Mouse (Mus musculus) right cerebral cortex, adult 18-20 months (tissue): Measurements from ENCODE around the gene Srxn1.
A peak's percentile ranks its signal among the peaks of the same experiment; 100 is the strongest.
"Not testable (repeated sequence)": the region's sequence is repeated elsewhere in the genome, so short reads cannot be mapped to it uniquely, and the experiment has no call there.

ENCODE experiments used
- DNase-seq: peaks from one replicate; pipeline ENCODE4 v3.0.0; 2022; ENCODE audit warnings: mixed read lengths

Gene Srxn1

DNA sequence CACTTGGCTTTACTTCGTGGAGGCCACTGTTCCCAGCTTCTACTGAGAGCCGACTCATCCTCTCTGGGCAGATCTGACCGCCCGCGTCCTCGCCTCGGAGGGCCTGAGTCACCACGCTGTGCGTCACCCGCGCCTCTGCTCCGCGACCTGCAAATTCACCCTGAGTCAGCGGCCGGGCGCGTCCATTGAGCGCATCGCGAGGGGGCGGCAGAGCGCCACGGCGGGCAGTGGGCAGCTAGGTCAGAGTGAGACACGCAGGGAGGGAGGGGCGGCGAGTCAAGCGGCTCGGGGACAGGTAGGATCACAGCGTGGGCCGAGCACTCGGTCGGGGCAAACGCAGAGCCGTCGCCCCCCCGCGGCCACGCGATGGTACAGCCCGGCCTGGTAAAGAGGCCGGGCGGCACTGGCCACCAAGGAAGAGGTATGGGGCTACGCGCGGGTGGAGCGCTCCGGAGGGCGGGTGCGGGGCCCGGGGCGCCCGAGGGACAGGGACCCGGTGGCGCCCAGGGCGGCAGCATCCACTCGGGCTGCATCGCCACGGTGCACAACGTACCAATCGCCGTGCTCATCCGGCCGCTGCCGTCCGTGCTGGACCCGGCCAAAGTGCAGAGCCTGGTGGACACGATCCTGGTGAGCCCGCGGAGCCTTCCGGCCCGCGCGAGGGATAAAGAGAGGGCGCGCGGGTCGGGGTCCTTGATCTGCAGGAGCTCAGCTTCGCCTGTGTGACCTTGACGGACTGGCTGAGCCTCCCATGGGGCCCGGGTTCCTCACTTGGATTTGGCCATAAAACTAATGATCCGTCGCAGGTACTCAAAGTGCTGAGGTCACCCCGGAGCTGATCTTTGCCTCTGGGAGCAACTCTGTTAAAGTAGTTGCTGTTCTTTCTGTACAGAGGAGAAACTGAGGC, at the start of gene Srxn1:
Srxn1 (plus strand) TSS at position 199 of the 907 bp plus-strand sequence.
- peak; percentile 91 for DNase-seq

DNA sequence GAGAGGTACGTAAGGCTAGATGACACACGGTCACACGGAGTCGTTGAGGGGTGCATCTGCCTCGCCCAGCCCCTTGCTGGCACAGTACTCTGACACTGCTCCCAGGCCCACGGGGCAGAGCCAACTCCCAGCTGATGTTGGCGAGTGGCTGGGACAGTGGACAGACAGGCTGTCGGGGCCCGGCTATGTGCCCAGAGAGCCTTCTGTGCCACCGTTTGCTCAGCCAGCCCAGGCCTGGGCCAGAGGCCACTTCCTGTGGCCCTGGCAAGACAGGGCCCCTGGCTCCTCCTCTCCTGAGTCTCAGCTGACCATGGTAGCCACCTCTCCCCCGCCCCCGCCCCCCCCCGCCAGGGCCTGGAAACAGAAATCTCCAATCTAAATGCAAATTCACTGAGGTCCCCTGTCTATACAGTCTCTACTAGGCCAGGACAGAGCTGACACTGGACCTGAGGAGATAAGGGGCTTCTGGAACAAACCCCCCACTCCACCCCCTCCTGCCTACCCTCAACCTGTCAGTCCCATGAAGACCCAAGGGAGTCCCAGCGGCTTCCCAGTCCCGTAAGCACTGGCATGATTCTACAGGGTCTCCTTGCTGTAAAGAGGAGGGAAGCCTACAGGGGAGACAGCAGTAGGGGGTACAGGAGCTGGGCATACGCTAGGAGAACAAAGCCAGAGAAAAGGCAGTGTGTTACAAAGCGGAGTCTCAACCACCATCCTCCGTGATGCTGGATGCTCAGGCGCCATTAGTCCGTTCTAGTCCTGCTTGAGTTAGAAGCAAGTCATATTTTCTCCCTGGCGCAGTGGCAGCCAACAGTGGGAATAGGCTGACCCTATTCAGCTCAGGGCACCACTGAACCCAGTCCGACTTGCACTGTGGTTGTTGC, 48.7 kb upstream of the Srxn1 start:
- no peak for DNase-seq

- DNase-seq, result no peak
Observed at GRCm38 (mm10) chr2:152057252-152057563, 48.1 kb upstream of the Srxn1 start.

GRCm38 (mm10) chr2:152062817-152063216, 42.5 kb upstream of the Srxn1 start:
- DNase-seq, result not testable (repeated sequence)

DNA sequence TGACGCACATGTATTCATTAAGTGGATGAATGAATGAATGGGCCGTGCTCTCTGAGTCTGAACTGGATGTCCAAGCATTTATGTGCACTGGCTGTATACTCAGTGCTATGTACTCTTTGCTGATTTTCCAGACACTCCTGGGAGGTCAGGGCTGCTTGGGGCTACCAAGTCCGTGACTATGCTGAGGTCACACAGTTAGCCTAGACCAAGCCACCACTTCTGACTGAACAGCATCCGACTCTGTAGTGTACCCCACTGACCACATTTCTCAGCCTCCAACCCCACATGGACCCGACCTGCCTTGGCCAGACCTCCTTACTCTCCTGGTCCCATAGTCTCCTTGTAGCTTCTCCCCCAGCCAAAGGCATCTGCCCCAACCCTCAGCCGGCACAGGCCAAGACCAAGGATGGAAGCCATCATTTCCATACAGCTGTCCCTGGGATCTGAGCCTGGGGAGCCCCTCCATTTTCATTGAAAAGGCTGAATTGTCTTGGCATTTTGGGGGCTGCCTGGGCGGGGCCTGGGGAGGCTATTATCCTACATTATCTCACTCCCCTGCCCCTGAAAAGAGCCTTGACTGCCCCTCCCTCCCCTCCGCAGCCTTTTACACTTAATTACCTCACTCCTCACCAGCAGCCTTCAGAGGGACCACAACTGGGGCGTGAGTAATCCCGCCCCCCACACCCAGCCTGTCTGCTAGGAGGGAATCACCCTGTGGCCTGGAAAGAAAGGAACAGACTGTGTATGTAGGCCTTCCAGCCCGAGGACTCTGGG, 36.5 kb upstream of the Srxn1 start:
- DNase-seq, result no peak

GRCm38 (mm10) chr2:152069434-152069786, 35.9 kb upstream of the Srxn1 start:
- DNase-seq, result no peak

- no peak for DNase-seq
Observed at GRCm38 (mm10) chr2:152069941-152070340, 35.4 kb upstream of the Srxn1 start.

GRCm38 (mm10) chr2:152074521-152074920, 30.8 kb upstream of the Srxn1 start:
- no peak for DNase-seq

- no peak for DNase-seq
Observed at GRCm38 (mm10) chr2:152075294-152075889, 29.9 kb upstream of the Srxn1 start.

DNA sequence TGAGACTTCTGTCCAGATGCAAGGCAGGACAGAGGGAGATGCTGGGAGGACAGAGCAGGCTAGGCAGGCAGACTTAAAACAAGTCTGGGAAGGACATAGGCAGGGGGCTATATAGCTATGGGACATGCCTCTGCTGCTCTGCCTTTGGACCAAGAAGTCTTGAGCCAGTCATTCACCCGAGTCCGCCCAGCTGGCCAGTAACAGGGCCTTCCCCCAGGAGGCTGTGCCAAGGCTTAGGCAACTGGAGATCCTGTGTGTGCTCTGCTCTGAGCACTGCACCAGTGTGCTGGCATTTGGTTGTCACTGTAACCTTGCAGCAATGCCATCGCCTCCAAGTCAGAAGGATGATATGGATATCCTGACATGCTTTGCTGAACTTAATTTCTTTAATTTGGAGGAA, 28.0 kb upstream of the Srxn1 start:
- DNase-seq, result no peak

DNA sequence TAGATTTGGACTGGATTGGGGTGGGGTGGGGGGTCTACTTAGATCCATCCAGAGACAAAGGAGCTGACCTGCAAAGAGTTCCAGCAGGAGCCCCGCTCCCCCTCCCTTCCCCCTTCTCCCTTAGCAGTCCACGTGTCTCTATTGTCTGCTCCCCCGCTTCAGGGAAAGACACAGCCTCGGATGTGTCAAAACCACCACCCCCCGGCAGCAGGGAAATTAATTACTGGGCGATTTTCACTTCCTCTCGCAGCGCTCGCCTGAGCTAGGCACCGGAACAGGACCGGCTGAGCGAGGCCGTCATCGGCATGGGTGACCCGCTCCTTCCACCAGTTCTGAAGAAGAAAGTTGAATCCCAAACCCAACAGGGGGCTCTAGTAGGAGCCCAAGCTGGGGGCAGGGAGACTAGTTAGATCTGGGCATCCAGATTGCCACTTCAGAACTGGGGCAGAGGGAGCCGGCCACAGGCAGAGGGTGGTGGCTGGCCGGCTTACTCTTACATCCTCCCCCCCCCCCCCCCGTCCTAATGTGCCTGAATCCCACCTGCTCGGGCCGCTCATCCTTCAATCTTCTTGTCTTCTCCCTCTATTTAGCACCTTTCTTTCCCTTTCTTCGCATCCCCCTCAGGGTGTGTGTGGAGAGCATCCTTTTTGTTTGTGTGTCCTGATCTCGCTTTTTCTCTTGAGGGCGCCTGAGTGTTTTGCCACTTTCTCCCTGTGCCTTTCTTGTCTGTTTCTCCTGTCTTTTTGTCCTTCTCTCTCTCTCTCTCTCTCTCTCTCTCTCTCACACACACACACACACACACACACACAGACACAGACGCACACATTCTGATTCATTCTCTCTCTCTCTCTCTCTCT, 24.4 kb upstream of the Srxn1 start, which contains the start of gene Scrt2:
Scrt2 (plus strand) TSS at position 845 of the 857 bp plus-strand sequence.
- peak; percentile 38 for DNase-seq

DNA sequence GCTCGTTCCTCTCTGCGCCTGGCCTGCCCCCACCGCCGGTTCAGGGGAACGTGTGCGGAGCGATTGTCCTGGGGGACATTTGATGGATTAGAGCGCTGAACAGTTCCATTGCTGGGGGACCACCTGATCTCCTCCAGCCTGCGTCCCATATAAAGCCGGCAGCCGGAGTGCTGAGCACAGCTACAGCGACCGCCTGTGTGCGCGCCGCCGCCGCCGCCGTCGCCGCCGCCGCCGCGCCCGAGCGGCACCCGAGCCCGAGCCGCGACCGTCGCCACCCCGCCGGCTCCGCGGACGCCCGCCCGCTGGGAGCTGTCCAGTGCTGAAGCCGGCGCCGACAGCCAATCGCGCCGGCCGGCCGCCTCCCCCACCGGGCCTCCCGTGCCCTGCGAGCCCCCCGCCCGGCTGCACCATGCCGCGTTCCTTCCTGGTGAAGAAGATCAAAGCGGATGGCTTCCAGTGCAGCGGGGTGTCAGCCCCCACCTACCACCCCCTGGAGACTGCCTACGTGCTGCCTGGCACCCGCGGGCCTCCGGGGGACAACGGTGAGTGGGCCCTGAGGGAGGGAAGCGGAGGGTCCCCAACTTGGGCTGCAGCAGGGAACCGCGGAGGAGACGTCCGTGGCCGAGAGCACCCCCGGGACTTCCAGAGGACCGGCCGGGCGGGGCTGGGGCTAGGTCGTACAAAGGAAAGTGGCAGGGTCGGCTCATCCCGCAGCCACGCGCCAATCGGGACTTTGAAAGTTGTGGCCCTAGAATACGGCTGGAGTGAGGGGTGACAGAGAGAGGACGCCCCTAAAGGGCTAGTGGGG, 23.5 kb upstream of the Srxn1 start:
- peak; percentile 67 for DNase-seq

DNA sequence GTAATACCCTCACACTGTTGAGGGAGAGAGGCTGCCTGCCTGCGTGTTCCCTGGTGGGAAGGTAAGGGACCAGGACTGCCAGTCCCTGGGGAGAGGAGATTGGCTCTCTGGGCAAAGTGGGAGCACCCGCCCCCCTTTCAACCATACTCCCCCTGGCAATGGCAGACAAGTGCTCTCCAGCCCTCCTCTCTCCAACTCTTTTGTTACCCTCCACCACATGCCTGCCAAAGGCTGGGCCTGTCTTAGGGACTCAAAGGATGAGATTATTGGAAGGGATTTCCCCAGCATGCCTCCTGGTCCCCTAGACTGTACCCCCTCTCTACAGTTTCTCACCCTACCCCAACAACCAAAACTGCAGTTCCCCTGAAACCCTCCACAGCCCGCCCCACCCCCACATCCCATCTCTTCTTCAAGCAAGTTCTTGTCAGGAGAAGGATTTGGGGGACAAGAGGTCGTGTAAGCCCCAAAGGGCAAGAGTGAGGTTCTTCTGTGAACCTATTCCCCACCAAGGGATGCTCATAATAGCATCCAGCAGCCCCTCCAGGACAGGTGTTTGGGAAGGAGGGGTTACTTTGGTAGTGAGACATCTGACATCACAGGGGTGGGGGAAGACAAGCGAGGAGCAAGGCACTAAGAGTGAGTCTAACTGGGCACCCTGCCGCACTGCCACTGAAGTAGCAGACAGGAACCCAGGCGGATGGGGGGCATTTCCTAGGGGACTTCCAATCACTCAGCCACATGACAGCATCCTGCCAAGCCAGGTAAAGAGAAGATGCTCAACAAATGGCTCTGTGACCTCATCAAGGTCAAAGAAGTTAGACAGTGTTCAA, 22.6 kb upstream of the Srxn1 start:
- peak; percentile 23 for DNase-seq

DNA sequence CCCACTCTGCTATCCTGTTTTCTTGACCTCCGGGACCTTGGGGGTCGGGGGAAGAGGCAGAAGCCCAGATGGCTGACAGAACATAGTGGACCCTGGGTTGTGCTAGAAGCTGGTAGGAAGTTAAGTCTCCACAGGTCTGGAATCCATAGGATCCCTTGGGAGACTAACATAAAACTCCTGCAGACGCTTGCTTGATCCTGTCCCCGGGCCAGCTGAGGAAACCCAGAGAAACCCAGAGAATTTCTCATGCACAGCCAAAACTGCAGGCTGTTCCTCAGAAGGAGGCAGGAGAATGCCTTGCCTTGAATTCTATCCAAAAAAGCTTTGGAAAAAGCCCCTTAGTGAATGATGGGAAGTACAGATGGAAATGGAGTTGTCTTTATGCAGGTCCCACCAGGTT, 21.9 kb upstream of the Srxn1 start:
- peak; percentile 37 for DNase-seq

DNA sequence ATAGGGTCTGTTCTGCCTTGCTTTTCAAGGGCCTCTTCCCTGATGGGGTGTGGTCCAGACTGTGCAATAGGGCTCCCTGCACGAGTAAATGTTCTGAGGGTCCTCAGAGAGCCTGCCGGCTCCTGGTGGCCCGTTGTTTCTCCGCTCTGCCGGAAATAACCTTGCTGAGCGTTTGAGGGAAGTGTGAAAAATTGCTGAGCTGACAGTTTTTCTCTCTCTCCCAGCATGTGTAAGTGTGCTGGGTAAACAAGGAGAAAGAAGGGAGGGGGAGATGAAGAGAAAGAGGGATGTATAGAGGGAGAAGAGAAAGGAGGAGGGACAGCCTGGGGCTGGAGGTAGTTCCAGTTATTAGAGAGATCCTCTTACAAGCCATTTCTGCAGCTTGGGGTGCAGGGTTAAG, 21.0 kb upstream of the Srxn1 start:
- DNase-seq, result no peak

- DNase-seq, result no peak
Observed at GRCm38 (mm10) chr2:152085414-152085813, 19.9 kb upstream of the Srxn1 start.

GRCm38 (mm10) chr2:152086451-152086850, 18.9 kb upstream of the Srxn1 start:
- DNase-seq, result no peak

DNA sequence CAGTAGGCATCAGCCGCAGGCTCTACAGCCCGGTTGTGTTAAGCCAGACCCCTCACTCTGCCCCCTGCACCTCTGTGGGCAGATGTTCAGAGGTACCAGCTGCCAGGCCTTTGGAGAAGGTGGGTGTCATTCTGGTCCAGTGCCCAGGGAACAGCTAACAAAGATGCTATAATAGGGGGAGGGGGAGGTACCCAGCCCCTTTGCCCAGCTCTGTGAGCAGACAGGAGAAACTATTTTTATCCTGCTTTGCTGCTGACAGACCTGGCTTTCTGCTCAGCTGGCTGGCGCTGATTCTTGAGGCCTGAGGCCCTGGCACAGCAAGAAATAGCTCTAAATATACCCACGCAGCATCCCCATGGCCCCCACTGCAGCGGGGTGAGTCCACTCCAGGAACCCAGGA, 18.2 kb upstream of the Srxn1 start:
- DNase-seq, result peak; percentile 53

- DNase-seq, result peak; percentile 60
Observed at GRCm38 (mm10) chr2:152089078-152089477, 16.2 kb upstream of the Srxn1 start.

- DNase-seq, result no peak
Observed at GRCm38 (mm10) chr2:152089581-152089980, 15.7 kb upstream of the Srxn1 start.
